Comparison of ENCODE assay signal across 12 mouse cellular contexts in genomic region chr19:47224743-47225142, GRCm38 (mm10). TPM values are rescaled to one million over a fixed set of nuclear protein-coding genes. Genes with fewer than 3 reads are reported as not detected.
DNase-seq lines count a peak whose midpoint lies in the region; ATAC-seq and TF ChIP-seq lines count a peak whose summit lies in the region.
"Had no signal": no experiment of that assay in that cellular context is flagged by ENCODE, and none has a peak within 500 bp of the region (broad histone marks: within the 10 kb centered on the region; RNA-seq: fewer than 3 reads in every experiment).

No protein-coding gene starts in this region.

- H3K79me2 ChIP-seq in heart, adult 2 months (replicated peaks; ENCODE audit: control insufficient read depth, insufficient read depth, low read length): no peaks in the 10 kb centered on the region

- WGBS in heart, adult 2 months: 61% methylated on average over 4 of the region's 4 CpGs
- WGBS in heart, embryonic 11.5 days (ENCODE audit: insufficient replicate concordance): 68% methylated on average over 4 of the region's 4 CpGs
- WGBS in liver, embryonic 16.5 days (ENCODE audit: insufficient replicate concordance): 39% methylated on average over 4 of the region's 4 CpGs
- 57% methylated on average over 4 of the region's 4 CpGs for WGBS in liver, embryonic 11.5 days
- WGBS in heart, embryonic 14.5 days: 68% methylated on average over 4 of the region's 4 CpGs

- no peak for ATAC-seq in heart, embryonic 11.5 days (replicated peaks; ENCODE audit: insufficient number of reproducible peaks, low FRiP score, low TSS enrichment)
- ATAC-seq in liver, embryonic 16.5 days (ENCODE audit: low read depth): peak; percentile 38; the same call in 1 of the 2 replicates
- ATAC-seq in liver, embryonic 11.5 days (replicated peaks; ENCODE audit: low FRiP score): no peak
- peak; percentile 13; the same call in 1 of the 2 replicates for ATAC-seq in heart, embryonic 14.5 days (ENCODE audit: insufficient number of reproducible peaks, insufficient read depth, low FRiP score, low read depth)

- no peaks in the 10 kb centered on the region for H3K9me3 ChIP-seq in heart, embryonic 11.5 days (replicated peaks; ENCODE audit: control insufficient read depth, low read length)
- H3K9me3 ChIP-seq in liver, embryonic 16.5 days (replicated peaks; ENCODE audit: control insufficient read depth, low read length): no peaks in the 10 kb centered on the region
- H3K9me3 ChIP-seq in liver, embryonic 11.5 days (ENCODE audit: control insufficient read depth, low read length): no peaks in the 10 kb centered on the region
- H3K9me3 ChIP-seq in heart, embryonic 14.5 days (ENCODE audit: control insufficient read depth, low read length): no peaks in the 10 kb centered on the region
- H3K9me3 ChIP-seq: embryonic facial prominence, embryonic 15.5 days had no signal

- H3K27me3 ChIP-seq in heart, adult 2 months (ENCODE audit: control insufficient read depth, insufficient read depth, low read length): no peaks in the 10 kb centered on the region
- no peaks in the 10 kb centered on the region for H3K27me3 ChIP-seq in heart, embryonic 11.5 days (ENCODE audit: control insufficient read depth, insufficient read depth, low read length)
- H3K27me3 ChIP-seq in liver, embryonic 16.5 days (ENCODE audit: control insufficient read depth, insufficient read depth, low read depth, low read length): no peaks in the 10 kb centered on the region
- H3K27me3 ChIP-seq in liver, embryonic 11.5 days (replicated peaks; ENCODE audit: control insufficient read depth, insufficient read depth, low read length): no peaks in the 10 kb centered on the region
- H3K27me3 ChIP-seq in heart, embryonic 14.5 days (ENCODE audit: control insufficient read depth, insufficient read depth, low read length): no peaks in the 10 kb centered on the region
- H3K27me3 ChIP-seq: embryonic facial prominence, embryonic 15.5 days had no signal

- TF ChIP-seq CTCF in heart, adult 2 months (IDR thresholded peaks at IDR 0.05): no peak

- H3K4me2 ChIP-seq in heart, embryonic 11.5 days: no peak overlapping the region
- H3K4me2 ChIP-seq in liver, embryonic 16.5 days (ENCODE audit: low read depth, low read length): no peak overlapping the region
- H3K4me2 ChIP-seq in liver, embryonic 11.5 days: no peak overlapping the region
- no peak overlapping the region for H3K4me2 ChIP-seq in heart, embryonic 14.5 days (ENCODE audit: low read length)
- H3K4me2 ChIP-seq: embryonic facial prominence, embryonic 15.5 days had no signal

- peaks cover 5% of the 10 kb centered on the region for H3K4me1 ChIP-seq in heart, adult 2 months (ENCODE audit: control insufficient read depth, insufficient read depth, low read length)
- peaks cover 17% of the 10 kb centered on the region for H3K4me1 ChIP-seq in heart, embryonic 11.5 days (ENCODE audit: control insufficient read depth, insufficient read depth, low read length)
- H3K4me1 ChIP-seq in liver, embryonic 16.5 days (ENCODE audit: control insufficient read depth, low read depth, low read length): peaks cover 5% of the 10 kb centered on the region
- peaks cover 8% of the 10 kb centered on the region; the same call in 1 of the 2 replicates for H3K4me1 ChIP-seq in liver, embryonic 11.5 days (replicated peaks; ENCODE audit: control insufficient read depth, insufficient read depth, low read length)
- peaks cover 15 to 16% of the 10 kb centered on the region in 2 experiments for H3K4me1 ChIP-seq in heart, embryonic 14.5 days (ENCODE audit: control insufficient read depth in 2 of 2, insufficient read depth in 2 of 2, low read length in 2 of 2)

- no peaks in the 10 kb centered on the region for H3K36me3 ChIP-seq in heart, adult 2 months (ENCODE audit: control insufficient read depth, insufficient read depth, low read length)
- no peaks in the 10 kb centered on the region for H3K36me3 ChIP-seq in heart, embryonic 11.5 days (ENCODE audit: control insufficient read depth, insufficient read depth, low read length)
- no peaks in the 10 kb centered on the region for H3K36me3 ChIP-seq in liver, embryonic 16.5 days (ENCODE audit: control insufficient read depth, insufficient read depth)
- no peaks in the 10 kb centered on the region for H3K36me3 ChIP-seq in liver, embryonic 11.5 days (ENCODE audit: control insufficient read depth, insufficient read depth, low read length)
- H3K36me3 ChIP-seq in heart, embryonic 14.5 days (ENCODE audit: control insufficient read depth, insufficient read depth, low read length): no peaks in the 10 kb centered on the region
- H3K36me3 ChIP-seq: embryonic facial prominence, embryonic 15.5 days had no signal

- peak in 1 of 2 experiments; percentile 50 for DNase-seq in heart, adult 2 months
- no peak for DNase-seq in liver, embryonic 11.5 days (ENCODE audit: low spot score)
- DNase-seq in monocyte, adult 2 months (ENCODE audit: low read depth in 1 of 2, low spot score in 2 of 2): peak; percentile 35 to 48
- DNase-seq in left cerebral cortex, adult 8-10 months (ENCODE audit: low spot score in 2 of 2): no peak
- no peak for DNase-seq in cerebellum, adult 9-10 months
- DNase-seq: adrenal gland, postnatal 25 days; cerebellum, adult 9-11 months; thymus, postnatal 4 days had no signal

- no peak overlapping the region for H3K4me3 ChIP-seq in heart, adult 2 months
- no peak overlapping the region for H3K4me3 ChIP-seq in heart, embryonic 11.5 days (ENCODE audit: low read depth, low read length)
- H3K4me3 ChIP-seq in liver, embryonic 16.5 days (ENCODE audit: low read depth, low read length): no peak overlapping the region
- H3K4me3 ChIP-seq in liver, embryonic 11.5 days (ENCODE audit: low read depth, low read length): no peak overlapping the region
- H3K4me3 ChIP-seq in heart, embryonic 14.5 days (ENCODE audit: control insufficient read depth in 1 of 2, insufficient read depth in 1 of 2, low read depth in 1 of 2, low read length in 2 of 2): no peak overlapping the region
- H3K4me3 ChIP-seq: embryonic facial prominence, embryonic 15.5 days had no signal

- TF ChIP-seq POLR2A in heart, adult 2 months (IDR thresholded peaks at IDR 0.05; ENCODE audit: insufficient read depth, low read depth, low read length): no peak

- H3K27ac ChIP-seq in heart, adult 2 months: no peak overlapping the region
- H3K27ac ChIP-seq in heart, embryonic 11.5 days (ENCODE audit: low read depth, low read length): no peak overlapping the region
- no peak overlapping the region for H3K27ac ChIP-seq in liver, embryonic 16.5 days (ENCODE audit: low read length)
- no peak overlapping the region for H3K27ac ChIP-seq in liver, embryonic 11.5 days (ENCODE audit: low read depth, low read length)
- no peak overlapping the region for H3K27ac ChIP-seq in heart, embryonic 14.5 days (replicated peaks in 1 of 2; ENCODE audit: control insufficient read depth in 1 of 2, insufficient read depth in 1 of 2, low read depth in 2 of 2, low read length in 2 of 2)
- H3K27ac ChIP-seq: embryonic facial prominence, embryonic 15.5 days had no signal

- 0 out of 2 replicates have a peak, but pooled peaks have one; percentile 33 for TF ChIP-seq EP300 in heart, adult 2 months (IDR thresholded peaks at IDR 0.05; ENCODE audit: insufficient read depth, low read depth, low read length)

- intact Hi-C loops in heart, adult 2 months (cut with DNase I): no loop called here

- H3K9ac ChIP-seq in heart, adult 2 months (ENCODE audit: low read depth, low read length): no peak overlapping the region
- no peak overlapping the region for H3K9ac ChIP-seq in heart, embryonic 11.5 days (ENCODE audit: low read depth, low read length)
- no peak overlapping the region for H3K9ac ChIP-seq in liver, embryonic 16.5 days (ENCODE audit: low read depth, low read length)
- H3K9ac ChIP-seq in liver, embryonic 11.5 days (ENCODE audit: low read depth, low read length): no peak overlapping the region
- H3K9ac ChIP-seq in heart, embryonic 14.5 days (ENCODE audit: low read length): no peak overlapping the region
- H3K9ac ChIP-seq: embryonic facial prominence, embryonic 15.5 days had no signal

RNA-seq across cellular contexts. Expression of gene Neurl1a, which starts 46.1 kb away (rescaled TPM):
- total RNA-seq in heart, adult 2 months (2021): 1 to 10 TPM; 1.5 to 1.7 TPM
- 1.1 and 2.5 TPM in 2 replicates for polyA plus RNA-seq in heart, adult 2 months (2012; rRNA removed)
- polyA plus RNA-seq in heart, embryonic 11.5 days (2014; fragmentation: Nextera tagmentation; extraction: Ambion mirVana): 3.0 and 3.2 TPM in 2 replicates
- polyA plus RNA-seq in liver, embryonic 16.5 days (2015; fragmentation: Nextera tagmentation; extraction: Ambion mirVana): 0.64 and 0.92 TPM in 2 replicates
- polyA plus RNA-seq in liver, embryonic 11.5 days (2014; fragmentation: Nextera tagmentation; extraction: Ambion mirVana): 4.5 and 4.6 TPM in 2 replicates
- 1.3 and 1.4 TPM in 2 replicates for polyA plus RNA-seq in heart, embryonic 14.5 days (2014; fragmentation: Nextera tagmentation; extraction: Ambion mirVana)
- 100 to 1,000 TPM; 159 to 179 (median 172) TPM for total RNA-seq in left cerebral cortex, adult 8-10 months (2022)

Comparison
In these comparisons a context has a peak if more than half of its experiments do, and no peak if none do; other contexts are left out.
1. ATAC-seq: peak in liver, embryonic 16.5 days (single experiment) and heart, embryonic 14.5 days (single experiment); none in heart, embryonic 11.5 days (single experiment) and liver, embryonic 11.5 days (single experiment).
2. DNase-seq: peak in monocyte, adult 2 months (2 of 2); none in liver, embryonic 11.5 days (single experiment), left cerebral cortex, adult 8-10 months (0 of 2) and cerebellum, adult 9-10 months (single experiment).